Mouse (Mus musculus): ENCODE results near the gene Gmip.

DNA sequence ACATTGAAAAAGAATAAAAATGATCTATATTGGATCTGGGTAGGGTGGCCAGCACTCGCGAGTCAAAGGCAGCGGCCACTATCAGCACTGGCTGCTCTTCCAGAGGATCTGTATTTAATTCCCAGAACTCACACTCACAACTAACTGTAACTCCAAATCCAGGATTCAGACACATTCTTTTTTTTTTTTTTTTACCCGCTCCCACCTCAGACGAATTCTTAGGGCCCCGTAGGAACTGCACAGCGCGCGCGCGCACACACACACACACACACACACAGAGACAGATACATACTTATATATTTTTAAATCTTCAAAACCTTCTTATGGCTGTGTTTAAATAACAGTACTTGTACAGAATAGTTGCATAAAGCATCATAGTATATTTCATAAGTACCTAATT, 18.1 kb upstream of the Gmip start:
- no peak for TF ChIP-seq E2F4 (IDR thresholded peaks at IDR 0.05; ENCODE audit: insufficient read depth)
- no peak for TF ChIP-seq POLR2A (IDR thresholded peaks at IDR 0.05; ENCODE audit: insufficient read length, low read depth)
- no peak for TF ChIP-seq TCF12 (IDR thresholded peaks at IDR 0.05; ENCODE audit: insufficient read depth, poor library complexity, severe bottlenecking)
- TF ChIP-seq REST (IDR thresholded peaks at IDR 0.05; ENCODE audit: insufficient read depth, insufficient read length) = no peak
- TF ChIP-seq USF1 (IDR thresholded peaks at IDR 0.05; ENCODE audit: low read depth) = no peak
- no peak for TF ChIP-seq MYOG (IDR thresholded peaks at IDR 0.05; ENCODE audit: control insufficient read depth in 1 of 3, insufficient read depth in 1 of 3, insufficient read length in 2 of 3, low read depth in 2 of 3)
